Mouse (Mus musculus) hindbrain, embryonic 16.5 days (tissue): ENCODE measurements around the gene Myh14. TPM values are rescaled to one million over a fixed set of nuclear protein-coding genes. Genes with fewer than 3 reads are reported as not detected.

ENCODE experiments used
- ATAC-seq: fragments of 200-750 bp; cut with Nextera tagmentation; 2 replicates; pipeline ENCODE4 v1.8.0; 2017; ENCODE audit warnings: moderate TSS enrichment, moderate library complexity
- H3K27ac ChIP-seq: fragments of 300-500 bp; sonication (generic); 2 replicates; pipeline ENCODE4 v1.5.1; 2014; ENCODE audit warnings: low read depth, mild to moderate bottlenecking, control low read depth, low read length, moderate library complexity
- H3K27me3 ChIP-seq: fragments of 300-500 bp; sonication (generic); replicated peaks from 2 replicates; pipeline ENCODE4 v1.6.1; 2014; ENCODE audit warnings: low read length; ENCODE audit not compliant: control insufficient read depth, insufficient read depth
- H3K36me3 ChIP-seq: fragments of 300-500 bp; sonication (generic); 2 replicates; pipeline ENCODE4 v1.6.1; 2014; ENCODE audit warnings: mild to moderate bottlenecking, low read length, moderate library complexity, mixed read lengths; ENCODE audit not compliant: control insufficient read depth, insufficient read depth
- H3K4me1 ChIP-seq: fragments of 300-500 bp; sonication (generic); 2 replicates; pipeline ENCODE4 v1.6.1; 2014; ENCODE audit warnings: low read depth, low read length; ENCODE audit not compliant: control insufficient read depth, insufficient read depth
- H3K4me2 ChIP-seq: fragments of 300-500 bp; sonication (generic); 2 replicates; pipeline ENCODE4 v1.6.1; 2014; ENCODE audit warnings: mild to moderate bottlenecking, low read length, control low read depth, moderate library complexity
- H3K4me3 ChIP-seq: fragments of 300-500 bp; sonication (generic); 2 replicates; pipeline ENCODE4 v1.5.1; 2014; ENCODE audit warnings: mild to moderate bottlenecking, low read length, control low read depth, moderate library complexity
- H3K9ac ChIP-seq: fragments of 300-500 bp; sonication (generic); 2 replicates; pipeline ENCODE4 v1.6.1; 2014; ENCODE audit warnings: low read depth, mild to moderate bottlenecking, control low read depth, low read length, moderate library complexity
- H3K9me3 ChIP-seq: fragments of 300-500 bp; sonication (generic); 2 replicates; pipeline ENCODE4 v1.6.1; 2014; ENCODE audit warnings: mild to moderate bottlenecking, low read length, moderate library complexity; ENCODE audit not compliant: control insufficient read depth
- WGBS: fragments of 180-500 bp; shearing (Covaris S2); extraction: QIAGEN DNeasy Blood & Tissue Kit; methylation state at CpG from one replicate; pipeline ENCODE4 v1.1.7; 2014; 5-methylcytosine and 5-hydroxymethylcytosine counted together
- polyA plus RNA-seq: library from polyadenylated mRNA; unstranded; fragments of >200 nt; fragmentation: Nextera tagmentation; extraction: Ambion mirVana; gene quantifications from 2 replicates; pipeline ENCODE4 v1.2.1, GENCODE M21; 2015

Myh14 gene
- polyA plus RNA-seq, 1 experiment from 2014 or later: 8.0 TPM

DNA sequence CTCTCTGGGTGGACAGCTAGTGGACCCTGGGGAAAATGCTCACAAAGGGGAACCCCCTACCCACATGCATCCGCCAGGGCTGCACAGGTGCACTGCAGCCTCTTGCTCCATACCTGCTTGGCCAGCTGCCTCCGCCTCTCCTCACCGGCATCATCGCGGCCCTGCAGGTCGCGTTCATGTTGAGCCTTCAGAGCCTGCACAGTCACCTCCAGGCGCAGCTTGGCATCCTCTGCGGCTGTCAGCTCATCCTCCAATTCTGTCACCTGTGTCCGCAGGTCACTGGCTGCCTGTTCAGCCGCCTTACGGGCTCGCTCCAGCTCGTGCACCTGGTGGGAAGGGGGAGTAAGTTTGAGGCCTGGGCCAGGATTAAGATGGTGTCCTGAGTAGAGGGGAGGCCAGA lies 54.7 kb downstream of the Myh14 start:
- ATAC-seq: no peak

DNA sequence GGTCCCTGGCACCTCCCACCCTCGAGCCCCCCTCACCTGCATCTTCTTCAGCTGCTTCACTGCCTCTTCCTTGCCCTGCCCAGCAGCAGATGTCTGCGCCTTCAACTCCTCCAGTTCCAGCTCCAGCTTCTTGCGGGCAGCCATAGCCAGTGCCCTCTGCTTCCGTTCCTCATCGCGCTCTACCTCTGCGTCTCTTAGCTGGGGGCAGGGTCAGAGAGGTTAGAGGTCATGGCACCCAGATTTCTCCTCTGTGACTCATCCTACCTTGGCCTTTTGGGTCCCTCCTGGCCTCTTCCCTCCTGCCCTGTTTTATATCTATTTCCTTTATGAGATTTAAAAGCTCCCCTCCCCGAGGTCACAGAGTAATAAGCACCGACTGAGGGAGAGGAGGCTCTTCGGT lies 55.3 kb downstream of the Myh14 start:
- no peak overlapping the region for H3K4me3 ChIP-seq
- H3K9me3 ChIP-seq: peaks cover 7% of the 10 kb centered on the region; the same call in 1 of the 2 replicates
- peaks cover 7% of the 10 kb centered on the region; the same call in 1 of the 2 replicates for H3K27me3 ChIP-seq
- H3K36me3 ChIP-seq: no peaks in the 10 kb centered on the region
- H3K9ac ChIP-seq: no peak overlapping the region
- ATAC-seq: no peak
- H3K4me2 ChIP-seq: no peak overlapping the region
- no peak overlapping the region for H3K27ac ChIP-seq
- 16% methylated on average over 10 of the region's 10 CpGs for WGBS
- no peaks in the 10 kb centered on the region for H3K4me1 ChIP-seq

More for the DNA sequence above, 54.7 kb downstream of the Myh14 start:
- Histone ChIP-seq H3K27me3 (peaks cover 7% of the 10 kb centered on the region; the same call in 1 of the 2 replicates), H3K4me1 (no peaks in the 10 kb centered on the region), H3K27ac (no peak overlapping the region), H3K4me3 (no peak overlapping the region), H3K36me3 (no peaks in the 10 kb centered on the region), H3K9me3 (peaks cover 8% of the 10 kb centered on the region; the same call in 1 of the 2 replicates), H3K4me2 (no peak overlapping the region), H3K9ac (no peak overlapping the region)
- WGBS: 78% methylated on average over 14 of the region's 14 CpGs

DNA sequence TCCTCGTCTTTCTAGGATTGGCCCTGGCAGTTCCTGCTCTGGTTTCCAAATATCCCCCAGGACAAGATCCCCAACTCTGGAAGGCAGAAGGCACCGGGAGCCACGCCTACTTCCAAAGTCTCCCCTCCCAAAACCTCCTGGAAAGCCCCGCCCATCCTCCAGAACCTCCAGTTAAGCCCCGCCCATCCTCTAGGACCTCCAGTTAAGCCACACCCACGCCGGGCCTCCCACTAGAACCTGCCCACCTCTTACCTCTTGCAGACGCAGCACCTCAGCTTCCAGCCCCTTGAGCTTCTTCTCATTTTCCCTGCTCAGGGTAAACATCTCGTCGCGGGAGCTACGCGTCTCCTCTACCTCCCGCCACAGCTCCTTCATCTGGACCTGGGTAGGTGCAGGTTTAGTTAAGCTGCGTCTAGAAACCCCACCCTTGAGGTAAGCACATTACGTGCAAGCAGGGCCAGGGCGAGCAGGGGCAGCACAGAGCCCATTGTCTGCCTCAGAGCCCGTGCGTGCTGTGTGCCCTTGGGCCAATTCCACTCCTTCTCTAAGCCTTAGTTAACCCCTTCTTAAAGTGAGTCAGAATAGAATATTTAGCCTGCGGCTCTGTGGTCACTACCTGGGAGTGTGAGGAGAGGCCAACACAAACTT lies 56.5 kb downstream of the Myh14 start:
- Histone ChIP-seq H3K9ac (no peak overlapping the region), H3K4me1 (no peaks in the 10 kb centered on the region), H3K27ac (no peak overlapping the region), H3K36me3 (no peaks in the 10 kb centered on the region), H3K4me2 (peak overlapping the region; percentile 25), H3K27me3 (peaks cover 7% of the 10 kb centered on the region; the same call in 1 of the 2 replicates), H3K9me3 (no peaks in the 10 kb centered on the region), H3K4me3 (peak overlapping the region; percentile 16)
- 11% methylated on average over 20 of the region's 20 CpGs for WGBS
- ATAC-seq: peak; percentile 25; the same call in 1 of the 2 replicates

DNA sequence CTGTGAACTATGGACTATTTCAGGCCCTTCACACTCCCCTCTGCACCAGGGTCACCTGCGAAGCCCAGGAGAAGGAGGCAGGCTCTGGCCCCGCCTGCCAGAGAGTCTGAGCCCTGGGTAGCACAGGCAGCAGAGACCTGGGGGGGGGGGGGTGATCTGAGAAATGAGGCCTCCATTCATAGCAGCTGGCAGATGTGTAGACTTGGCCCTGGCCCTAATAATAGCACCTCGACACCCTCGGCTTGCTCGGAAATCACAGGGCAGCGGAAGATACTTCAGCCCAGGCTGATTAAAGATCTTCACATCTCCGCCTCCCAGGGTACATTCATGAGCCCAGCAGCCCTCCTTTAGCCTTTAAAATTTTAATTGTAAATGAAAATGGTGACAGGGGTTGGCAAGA lies 58.5 kb downstream of the Myh14 start:
- Histone ChIP-seq H3K27ac (no peak overlapping the region), H3K9ac (no peak overlapping the region), H3K27me3 (peaks cover 11% of the 10 kb centered on the region), H3K36me3 (no peaks in the 10 kb centered on the region), H3K4me3 (no peak overlapping the region), H3K4me1 (no peaks in the 10 kb centered on the region), H3K9me3 (peaks cover 10% of the 10 kb centered on the region), H3K4me2 (no peak overlapping the region)
- 72% methylated on average over 7 of the region's 7 CpGs for WGBS
- no peak for ATAC-seq

DNA sequence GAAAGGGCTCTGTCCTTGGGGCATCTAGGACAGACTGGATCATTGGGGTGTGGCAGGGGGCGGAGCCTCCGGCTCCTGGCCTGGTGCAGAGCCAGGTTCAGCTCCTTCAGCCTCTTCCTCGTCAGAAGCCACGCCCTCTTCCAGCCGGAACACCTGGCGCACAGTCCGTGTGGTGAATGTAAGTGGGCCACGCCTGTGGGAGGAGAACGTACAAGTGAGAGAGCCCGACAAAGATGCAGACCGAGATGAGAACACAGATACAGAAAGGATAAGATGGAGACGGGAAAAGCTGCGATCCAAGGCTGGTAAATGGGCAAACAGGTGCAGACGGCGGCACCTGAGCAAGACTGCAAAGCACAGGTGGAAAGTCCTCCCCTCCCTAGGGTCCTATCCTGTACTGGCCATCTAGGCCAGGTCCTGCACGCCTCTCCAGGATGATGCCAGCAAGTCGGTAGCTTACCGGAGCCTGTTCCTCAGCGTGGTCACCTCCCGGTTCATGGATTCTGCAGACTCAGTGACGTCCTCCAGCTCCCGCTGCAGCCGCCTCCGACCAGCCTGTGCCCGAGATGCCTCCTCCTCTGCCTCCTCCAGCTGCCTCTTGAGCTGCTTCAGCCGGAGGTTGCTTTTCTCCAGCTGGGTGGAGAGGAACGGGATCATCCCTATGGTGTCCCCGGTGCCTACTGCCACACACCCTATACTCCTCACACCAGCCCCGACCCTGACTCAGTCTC lies 64.3 kb downstream of the Myh14 start:
- no peaks in the 10 kb centered on the region for H3K4me1 ChIP-seq
- H3K27me3 ChIP-seq: peaks cover 27% of the 10 kb centered on the region
- H3K36me3 ChIP-seq: no peaks in the 10 kb centered on the region
- no peak overlapping the region for H3K27ac ChIP-seq
- 0 out of 2 replicates have a peak, but pooled peaks have one; percentile 18 for ATAC-seq
- peak overlapping the region; percentile 47 for H3K4me2 ChIP-seq
- H3K4me3 ChIP-seq: peak overlapping the region; percentile 27
- peaks cover 10% of the 10 kb centered on the region for H3K9me3 ChIP-seq
- H3K9ac ChIP-seq: peak overlapping the region; percentile 54
- 10% methylated on average over 29 of the region's 29 CpGs for WGBS

DNA sequence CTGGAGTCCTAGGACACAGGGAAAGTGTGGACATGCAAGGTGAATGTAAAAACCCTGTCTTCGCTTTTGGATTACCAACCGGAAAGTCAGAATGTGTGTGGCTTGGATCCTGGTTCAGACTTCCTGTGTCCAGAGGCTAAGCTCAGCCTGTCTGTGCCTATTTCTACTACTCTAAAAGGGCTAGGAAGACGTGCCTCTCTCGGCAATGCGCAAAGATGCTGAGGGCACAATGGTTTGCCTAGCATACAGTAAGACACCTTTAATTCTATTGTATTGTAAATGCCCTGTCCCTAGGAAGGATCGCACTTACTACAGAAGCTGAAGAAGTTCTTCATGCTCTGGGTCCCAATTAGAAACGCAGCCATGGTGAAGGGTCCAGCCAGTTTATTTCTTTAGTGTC lies 65.2 kb downstream of the Myh14 start:
- Histone ChIP-seq H3K36me3 (no peaks in the 10 kb centered on the region), H3K9me3 (peaks cover 10% of the 10 kb centered on the region), H3K27me3 (peaks cover 27% of the 10 kb centered on the region), H3K27ac (no peak overlapping the region), H3K4me2 (no peak overlapping the region), H3K9ac (no peak overlapping the region), H3K4me1 (no peaks in the 10 kb centered on the region), H3K4me3 (no peak overlapping the region)
- whole genome bisulfite sequencing: 37% methylated on average over 7 of the region's 7 CpGs
- ATAC-seq: no peak

DNA sequence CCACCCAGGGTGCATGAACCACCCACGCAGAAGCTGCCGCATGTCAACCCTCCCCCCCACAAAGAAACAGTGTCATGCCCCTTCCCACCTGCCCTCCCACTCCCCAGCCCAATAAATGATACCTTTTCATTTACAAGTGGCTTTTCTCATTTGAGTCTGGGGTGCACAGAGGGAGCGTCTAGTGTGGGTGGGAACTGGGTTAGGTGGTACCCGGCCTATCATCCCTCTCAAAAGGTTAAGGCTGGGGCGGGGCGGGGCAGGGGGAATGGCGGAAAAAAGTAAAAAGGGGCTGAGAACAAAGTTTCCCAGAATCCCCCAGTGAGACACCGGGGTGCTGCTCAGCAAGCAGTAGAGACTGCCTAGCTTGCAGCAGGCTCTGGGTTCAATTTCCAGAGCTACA lies 66.0 kb downstream of the Myh14 start:
- Histone ChIP-seq H3K4me1 (no peaks in the 10 kb centered on the region), H3K27ac (no peak overlapping the region), H3K4me3 (peak overlapping the region; percentile 26), H3K36me3 (no peaks in the 10 kb centered on the region), H3K27me3 (peaks cover 27% of the 10 kb centered on the region), H3K9me3 (peaks cover 10% of the 10 kb centered on the region), H3K4me2 (peak overlapping the region; percentile 52), H3K9ac (0 out of 2 replicates have a peak overlapping the region, but pooled peaks have one; percentile 5)
- 0 out of 2 replicates have a peak, but pooled peaks have one; percentile 7 for ATAC-seq
- 1% methylated on average over 8 of the region's 8 CpGs for WGBS

DNA sequence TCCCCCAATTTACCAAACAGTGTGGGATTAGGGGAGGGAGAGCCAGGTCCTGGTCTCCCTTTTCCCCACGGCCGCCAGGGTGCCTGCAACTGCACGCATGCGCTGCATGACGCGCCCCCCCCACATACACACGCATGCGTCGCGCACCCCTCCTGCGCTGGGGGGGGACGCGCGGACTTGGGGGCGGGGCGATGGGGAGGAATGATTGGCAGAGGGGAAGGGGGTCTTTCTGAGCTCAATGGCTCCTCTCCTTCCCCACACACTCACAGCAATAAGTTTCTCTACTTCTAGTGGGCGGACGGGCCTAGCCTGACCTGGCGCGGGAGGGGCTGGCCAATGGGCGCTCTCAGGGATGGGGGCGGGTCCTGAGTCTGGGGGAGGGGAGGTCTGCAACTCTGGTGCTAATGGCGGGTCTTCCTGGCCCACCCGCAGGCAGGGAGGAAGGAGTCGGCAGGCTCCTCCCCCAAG lies 66.5 kb downstream of the Myh14 start:
- Histone ChIP-seq H3K9ac (0 out of 2 replicates have a peak overlapping the region, but pooled peaks have one; percentile 5), H3K9me3 (peaks cover 10% of the 10 kb centered on the region), H3K4me3 (peak overlapping the region; percentile 26), H3K27me3 (peaks cover 27% of the 10 kb centered on the region), H3K4me2 (peak overlapping the region; percentile 52), H3K36me3 (no peaks in the 10 kb centered on the region), H3K4me1 (no peaks in the 10 kb centered on the region), H3K27ac (no peak overlapping the region)
- WGBS: under 1% methylated on average over 25 of the region's 25 CpGs
- peak; percentile 62 for ATAC-seq

DNA sequence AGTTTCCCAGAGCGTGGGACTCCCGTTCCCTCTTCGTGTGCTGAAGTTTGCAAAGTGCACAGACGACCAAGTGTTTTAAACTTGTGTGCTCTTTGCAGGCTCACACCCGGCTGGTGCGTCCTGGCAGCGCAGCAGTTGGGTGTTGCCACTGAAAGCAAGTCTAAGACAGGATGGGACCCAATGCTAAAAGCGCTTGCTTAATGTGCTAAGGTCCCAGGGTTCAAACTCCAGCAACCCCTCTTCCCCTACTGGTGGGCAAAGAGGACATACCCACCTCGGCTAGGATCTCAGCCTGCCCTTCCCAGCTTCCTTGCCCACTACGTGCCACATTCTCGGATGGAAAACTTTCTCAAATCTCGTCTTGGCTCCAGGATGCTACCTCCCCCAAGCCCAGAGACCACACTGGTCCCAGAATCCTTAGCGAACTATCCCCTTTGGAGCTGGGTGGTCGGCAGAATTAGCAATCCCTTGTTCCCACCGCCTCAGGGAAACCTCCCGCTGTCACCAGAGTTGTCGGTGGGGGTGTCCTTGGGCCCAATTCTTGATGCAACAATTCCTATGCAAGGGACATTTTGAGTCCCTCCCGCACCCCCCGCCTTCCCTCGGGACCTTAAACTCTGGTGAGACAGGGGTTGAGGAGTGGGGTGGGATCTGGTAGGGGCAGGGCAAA lies 67.3 kb downstream of the Myh14 start:
- Histone ChIP-seq H3K4me1 (no peaks in the 10 kb centered on the region), H3K27me3 (peaks cover 27% of the 10 kb centered on the region), H3K4me2 (no peak overlapping the region; the same call in 1 of the 2 replicates), H3K9ac (no peak overlapping the region), H3K9me3 (peaks cover 8% of the 10 kb centered on the region), H3K27ac (no peak overlapping the region), H3K36me3 (no peaks in the 10 kb centered on the region), H3K4me3 (no peak overlapping the region)
- WGBS: 2% methylated on average over 20 of the region's 20 CpGs
- ATAC-seq: no peak
